Mouse (Mus musculus): ENCODE results near the gene Socs2. TPM values are rescaled to one million over a fixed set of nuclear protein-coding genes. Genes with fewer than 3 reads are reported as not detected.

The Socs2 gene
- polyA plus RNA-seq, 1 experiment from 2014 or later, result 24.3 TPM

Other genes with a start within 250 kb of the Socs2 start
- 9.8 and 10.7 TPM in 2 replicates for gene Cradd, start 93.0 kb downstream of the Socs2 start, polyA plus RNA-seq (2015; fragmentation: Nextera tagmentation; extraction: Ambion mirVana)
- gene Mrpl42, start 84.8 kb upstream of the Socs2 start, polyA plus RNA-seq (2015; fragmentation: Nextera tagmentation; extraction: Ambion mirVana), result 309 and 318 TPM in 2 replicates
- 291 and 302 TPM in 2 replicates for gene Ube2n, start 98.0 kb upstream of the Socs2 start, polyA plus RNA-seq (2015; fragmentation: Nextera tagmentation; extraction: Ambion mirVana)
- gene Nudt4, start 147.0 kb upstream of the Socs2 start, polyA plus RNA-seq (2015; fragmentation: Nextera tagmentation; extraction: Ambion mirVana), result 46.0 and 53.6 TPM in 2 replicates

Measured in stomach, embryonic 16.5 days (tissue).